Mouse (Mus musculus) stomach, embryonic 16.5 days (tissue): Measurements from ENCODE around the gene Helz. TPM values are rescaled to one million over a fixed set of nuclear protein-coding genes. Genes with fewer than 3 reads are reported as not detected.

Experiments
- ATAC-seq: fragments of 200-750 bp; cut with Nextera tagmentation; 2 replicates; pipeline ENCODE4 v1.8.0; 2017; ENCODE audit warnings: moderate number of reproducible peaks, moderate TSS enrichment; ENCODE audit not compliant: insufficient read depth, low FRiP score
- H3K27ac ChIP-seq: fragments of 300-500 bp; sonication (generic); 2 replicates; pipeline ENCODE4 v1.5.1; 2014; ENCODE audit warnings: low read length
- H3K27me3 ChIP-seq: fragments of 300-500 bp; sonication (generic); 2 replicates; pipeline ENCODE4 v1.6.1; 2014; ENCODE audit warnings: low read length, control low read depth, mixed read lengths; ENCODE audit not compliant: control insufficient read depth, insufficient read depth
- H3K36me3 ChIP-seq: fragments of 300-500 bp; sonication (generic); 2 replicates; pipeline ENCODE4 v1.6.1; 2014; ENCODE audit warnings: low read length; ENCODE audit not compliant: control insufficient read depth, insufficient read depth
- H3K4me1 ChIP-seq: fragments of 300-500 bp; sonication (generic); 2 replicates; pipeline ENCODE4 v1.6.1; 2014; ENCODE audit warnings: low read length, control low read depth, mixed read lengths; ENCODE audit not compliant: control insufficient read depth, insufficient read depth
- H3K4me2 ChIP-seq: fragments of 300-500 bp; sonication (generic); 2 replicates; pipeline ENCODE4 v1.6.1; 2014; ENCODE audit warnings: low read depth, low read length, mixed read lengths
- H3K4me3 ChIP-seq: fragments of 300-500 bp; sonication (generic); replicated peaks from 2 replicates; pipeline ENCODE4 v1.5.1; 2014; ENCODE audit warnings: mild to moderate bottlenecking, low read length
- H3K9ac ChIP-seq: fragments of 300-500 bp; sonication (generic); 2 replicates; pipeline ENCODE4 v1.6.1; 2014; ENCODE audit warnings: low read length
- H3K9me3 ChIP-seq: fragments of 300-500 bp; sonication (generic); replicated peaks from 2 replicates; pipeline ENCODE4 v1.6.1; 2016; ENCODE audit warnings: low read length, control low read depth; ENCODE audit not compliant: control insufficient read depth
- WGBS: fragments of 180-500 bp; shearing (Covaris S2); extraction: QIAGEN DNeasy Blood & Tissue Kit; methylation state at CpG from one replicate; pipeline ENCODE4 v1.1.7; 2014; 5-methylcytosine and 5-hydroxymethylcytosine counted together
- polyA plus RNA-seq: library from polyadenylated mRNA; unstranded; fragments of >200 nt; fragmentation: Nextera tagmentation; extraction: Ambion mirVana; gene quantifications from 2 replicates; pipeline ENCODE4 v1.2.1, GENCODE M21; 2015

The Helz gene
- polyA plus RNA-seq, 1 experiment from 2014 or later = 15.3 TPM

DNA sequence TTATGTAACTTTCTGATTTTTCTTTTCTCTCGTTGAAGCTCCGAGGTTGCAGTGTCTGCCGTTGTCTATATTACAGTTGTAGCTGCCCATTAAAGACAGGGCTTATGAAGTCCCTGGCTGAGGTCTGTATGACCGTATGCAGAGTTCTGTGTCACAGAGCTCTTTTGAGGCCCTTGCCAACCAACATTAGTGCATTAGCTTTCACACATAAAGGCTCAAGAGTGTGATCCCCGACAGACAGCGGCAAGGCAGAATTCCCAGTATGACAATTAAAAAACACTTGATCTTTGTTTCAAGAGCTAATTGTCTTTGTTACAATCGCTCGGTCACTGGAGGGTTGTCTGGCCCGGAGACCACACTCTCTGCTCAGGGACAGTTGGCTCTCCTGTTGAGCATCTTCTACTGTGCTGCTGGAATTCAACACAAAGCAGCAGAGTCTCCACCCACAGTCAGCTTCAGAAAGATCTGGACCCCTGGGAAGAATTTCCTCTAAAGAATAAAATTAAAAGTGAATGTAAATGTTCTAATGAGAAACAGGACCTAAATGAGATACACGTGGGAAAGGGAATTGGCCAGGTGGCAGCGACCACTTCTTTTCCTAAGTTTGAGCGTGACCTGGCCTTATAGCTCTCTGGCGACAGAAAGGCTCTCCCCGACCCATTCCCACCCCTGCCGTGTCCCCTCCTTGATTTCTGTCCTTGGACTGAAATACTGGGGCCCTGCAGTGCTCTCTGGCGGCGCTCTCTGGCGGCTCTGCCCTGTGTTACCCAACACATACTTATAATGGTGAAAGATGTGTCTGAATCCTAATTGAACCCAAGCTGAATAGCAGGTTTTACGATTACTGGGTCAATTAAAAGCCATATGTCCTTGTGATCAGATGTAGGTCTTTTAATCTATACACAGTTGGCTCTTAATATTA is 136.1 kb downstream of the Helz start:
- H3K4me2 ChIP-seq = no peak overlapping the region
- ATAC-seq = no peak
- no peak overlapping the region for H3K27ac ChIP-seq
- H3K4me1 ChIP-seq = no peaks in the 10 kb centered on the region
- 82% methylated on average over 19 of the region's 19 CpGs for WGBS
- H3K4me3 ChIP-seq = no peak overlapping the region
- H3K36me3 ChIP-seq = peaks cover 10% of the 10 kb centered on the region; the same call in 1 of the 2 replicates
- no peaks in the 10 kb centered on the region for H3K27me3 ChIP-seq
- no peaks in the 10 kb centered on the region for H3K9me3 ChIP-seq
- no peak overlapping the region for H3K9ac ChIP-seq

- ATAC-seq = no peak
- Histone ChIP-seq H3K4me1 (no peaks in the 10 kb centered on the region), H3K27ac (no peak overlapping the region), H3K4me2 (no peak overlapping the region), H3K36me3 (peaks cover 10% of the 10 kb centered on the region; the same call in 1 of the 2 replicates), H3K9me3 (no peaks in the 10 kb centered on the region), H3K4me3 (no peak overlapping the region), H3K9ac (no peak overlapping the region), H3K27me3 (no peaks in the 10 kb centered on the region)
- 82% methylated on average over 20 of the region's 20 CpGs for WGBS
Observed at GRCm38 (mm10) chr11:107686290-107686689, 138.6 kb downstream of the Helz start.

DNA sequence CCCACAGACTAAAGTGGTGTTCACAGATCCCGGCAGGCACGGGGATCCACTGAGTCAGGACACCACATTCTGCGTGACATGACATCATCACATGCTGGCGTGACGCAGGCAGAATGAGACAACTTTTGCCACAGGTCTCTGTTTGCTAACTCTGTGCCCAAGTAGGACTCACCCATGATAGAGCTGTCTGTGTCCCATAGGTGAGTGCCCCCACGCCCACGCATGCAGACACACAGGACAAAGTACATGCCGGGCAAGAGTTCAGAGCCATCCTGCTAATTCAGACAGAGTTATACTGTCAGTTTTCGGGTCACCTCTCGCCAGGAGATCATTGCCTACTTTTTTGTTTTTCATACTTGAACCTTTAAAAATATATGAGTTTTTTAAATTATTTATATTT is 140.8 kb downstream of the Helz start:
- H3K4me2 ChIP-seq = no peak overlapping the region
- no peak for ATAC-seq
- H3K36me3 ChIP-seq = peaks cover 10% of the 10 kb centered on the region; the same call in 1 of the 2 replicates
- H3K9ac ChIP-seq = no peak overlapping the region
- H3K9me3 ChIP-seq = no peaks in the 10 kb centered on the region
- 97% methylated on average over 10 of the region's 10 CpGs for WGBS
- H3K27me3 ChIP-seq = no peaks in the 10 kb centered on the region
- H3K4me1 ChIP-seq = no peaks in the 10 kb centered on the region
- no peak overlapping the region for H3K4me3 ChIP-seq
- no peak overlapping the region for H3K27ac ChIP-seq

DNA sequence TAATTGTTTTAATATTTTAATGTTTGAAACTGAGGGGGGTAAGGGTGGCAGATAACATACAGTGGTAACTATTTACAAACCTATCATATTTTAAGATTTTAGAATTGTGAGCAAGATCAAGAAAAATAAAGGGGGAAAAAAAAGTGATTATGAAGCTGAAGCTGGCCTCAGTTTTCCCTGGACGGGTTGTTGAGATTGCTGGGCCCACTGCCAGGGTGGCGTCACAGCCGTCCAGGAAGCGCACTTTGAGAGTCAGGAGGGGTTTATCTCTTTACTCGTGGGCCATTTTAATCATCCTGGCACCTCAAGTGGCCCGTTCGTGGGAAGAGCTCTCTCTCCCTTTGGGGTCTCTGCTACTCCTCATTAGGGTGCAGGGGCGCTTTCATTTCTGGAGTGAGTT is 143.8 kb downstream of the Helz start:
- ATAC-seq = no peak
- no peaks in the 10 kb centered on the region for H3K4me1 ChIP-seq
- H3K27me3 ChIP-seq = no peaks in the 10 kb centered on the region
- no peak overlapping the region for H3K4me2 ChIP-seq
- no peak overlapping the region for H3K27ac ChIP-seq
- H3K4me3 ChIP-seq = no peak overlapping the region
- no peak overlapping the region for H3K9ac ChIP-seq
- H3K9me3 ChIP-seq = no peaks in the 10 kb centered on the region
- H3K36me3 ChIP-seq = peaks cover 1% of the 10 kb centered on the region; the same call in 1 of the 2 replicates
- 68% methylated on average over 8 of the region's 8 CpGs for whole genome bisulfite sequencing

GRCm38 (mm10) chr11:107693338-107693737 is 145.6 kb downstream of the Helz start:
- Histone ChIP-seq H3K4me2 (no peak overlapping the region), H3K27ac (no peak overlapping the region), H3K36me3 (no peaks in the 10 kb centered on the region), H3K9ac (no peak overlapping the region), H3K27me3 (no peaks in the 10 kb centered on the region), H3K9me3 (no peaks in the 10 kb centered on the region; the same call in 1 of the 2 replicates), H3K4me3 (no peak overlapping the region), H3K4me1 (no peaks in the 10 kb centered on the region)
- no peak for ATAC-seq
- 69% methylated on average over 6 of the region's 6 CpGs for WGBS

GRCm38 (mm10) chr11:107699967-107700366 is 152.2 kb downstream of the Helz start:
- H3K9me3 ChIP-seq = no peaks in the 10 kb centered on the region; the same call in 1 of the 2 replicates
- no peaks in the 10 kb centered on the region for H3K4me1 ChIP-seq
- WGBS = 93% methylated on average over 4 of the region's 4 CpGs
- H3K4me2 ChIP-seq = no peak overlapping the region
- H3K36me3 ChIP-seq = no peaks in the 10 kb centered on the region
- H3K27me3 ChIP-seq = no peaks in the 10 kb centered on the region
- no peak overlapping the region for H3K9ac ChIP-seq
- no peak overlapping the region for H3K4me3 ChIP-seq
- ATAC-seq = no peak
- no peak overlapping the region for H3K27ac ChIP-seq

- H3K4me2 ChIP-seq = no peak overlapping the region
- H3K4me3 ChIP-seq = no peak overlapping the region
- H3K27me3 ChIP-seq = no peaks in the 10 kb centered on the region
- no peaks in the 10 kb centered on the region for H3K4me1 ChIP-seq
- H3K9ac ChIP-seq = no peak overlapping the region
- WGBS = 53% methylated on average over 27 of the region's 27 CpGs
- H3K27ac ChIP-seq = no peak overlapping the region
- ATAC-seq = no peak
- no peaks in the 10 kb centered on the region for H3K9me3 ChIP-seq
- no peaks in the 10 kb centered on the region for H3K36me3 ChIP-seq
Observed at GRCm38 (mm10) chr11:107703272-107704134, 155.8 kb downstream of the Helz start.

- H3K27ac ChIP-seq = no peak overlapping the region
- H3K36me3 ChIP-seq = no peaks in the 10 kb centered on the region
- no peak for ATAC-seq
- H3K9me3 ChIP-seq = no peaks in the 10 kb centered on the region
- H3K9ac ChIP-seq = no peak overlapping the region
- no peak overlapping the region for H3K4me3 ChIP-seq
- 72% methylated on average over 6 of the region's 6 CpGs for WGBS
- H3K4me2 ChIP-seq = no peak overlapping the region
- H3K27me3 ChIP-seq = no peaks in the 10 kb centered on the region
- H3K4me1 ChIP-seq = no peaks in the 10 kb centered on the region
Observed at GRCm38 (mm10) chr11:107705060-107705459, 157.3 kb downstream of the Helz start.
